Mouse (Mus musculus) 3T3-L1 (cell line): Measurements from ENCODE around the gene Pik3ca.

Source experiments
- DNase-seq: peaks from one replicate; pipeline ENCODE4 v3.0.0-alpha.2; 2015; ENCODE audit warnings: low read depth, low spot score

Gene Pik3ca

DNA sequence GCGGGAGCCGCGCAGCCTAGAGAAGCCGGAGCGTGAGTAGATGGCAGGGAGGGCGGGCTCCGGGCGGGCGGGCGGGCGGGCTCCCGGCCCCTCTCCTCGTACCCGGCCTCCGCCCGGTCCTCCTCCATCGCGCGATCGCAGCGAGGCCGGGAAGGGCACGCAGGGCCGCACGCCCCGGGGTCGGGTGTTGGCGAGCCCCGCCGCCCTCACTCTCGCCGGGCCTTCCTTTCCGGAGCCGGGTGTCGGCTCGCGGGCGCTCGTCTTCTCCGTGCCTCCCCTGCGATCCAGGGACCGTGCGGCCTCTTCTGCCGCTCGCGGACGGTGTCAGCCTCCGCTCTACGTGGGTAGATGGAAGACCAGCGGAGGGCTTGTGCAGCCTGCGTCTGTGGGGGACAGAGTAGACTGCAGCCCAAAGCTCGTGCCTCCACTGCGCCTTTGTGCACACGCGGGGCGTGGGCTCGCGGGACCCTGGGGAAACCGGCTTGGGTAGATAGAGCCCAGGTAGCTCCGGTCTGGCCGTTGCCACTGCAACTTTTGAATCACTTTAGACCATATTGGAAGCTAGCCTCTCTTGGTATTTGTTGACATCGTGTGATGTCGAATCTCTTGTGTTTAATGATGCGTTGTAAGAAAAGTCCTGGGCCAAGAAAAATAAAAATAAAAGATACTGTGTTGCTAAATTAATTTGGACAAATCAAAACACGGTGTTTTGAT lies at the start of gene Pik3ca:
TSS of gene Pik3ca (plus strand) at position 211 of the 714 bp plus-strand sequence.
- DNase-seq, result peak; percentile 53

DNA sequence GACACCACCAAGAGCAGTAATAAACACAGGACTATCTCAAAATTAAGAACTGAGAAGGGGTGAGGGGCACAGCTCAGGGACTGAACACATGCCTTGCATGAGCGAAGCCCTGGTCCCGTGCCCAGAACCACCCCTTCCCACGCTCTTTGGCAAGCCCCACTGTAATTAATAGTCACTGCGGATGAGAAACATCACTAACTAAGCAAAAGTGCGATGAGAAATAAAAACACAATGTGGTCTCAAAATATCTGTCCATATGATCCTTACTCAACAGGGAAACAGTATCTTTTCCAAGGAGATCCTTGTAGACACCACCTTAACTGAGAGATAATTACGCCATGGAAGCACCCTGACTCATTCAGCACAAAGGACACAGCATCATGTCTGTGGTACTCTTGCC lies 49.6 kb upstream of the Pik3ca start:
- no peak for DNase-seq

DNA sequence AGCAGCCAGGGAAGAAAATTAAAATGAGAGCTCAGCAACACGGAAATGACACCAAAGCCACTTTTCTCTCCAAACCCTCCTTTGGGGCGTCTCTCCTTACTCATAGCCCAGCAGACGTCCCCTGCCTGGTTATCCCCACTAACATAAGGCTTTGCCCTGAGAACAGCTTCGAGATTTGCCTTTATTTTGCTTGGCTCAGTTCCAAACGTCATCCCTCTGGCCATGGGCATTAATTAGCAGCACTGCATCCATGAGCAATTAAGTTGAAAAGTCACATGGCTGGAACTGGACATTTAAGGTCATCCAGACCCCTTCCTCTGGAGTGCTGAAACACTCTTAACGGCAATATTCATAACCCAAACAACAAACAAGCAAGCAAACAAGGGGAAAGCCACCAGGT lies 36.2 kb upstream of the Pik3ca start:
- no peak for DNase-seq

DNA sequence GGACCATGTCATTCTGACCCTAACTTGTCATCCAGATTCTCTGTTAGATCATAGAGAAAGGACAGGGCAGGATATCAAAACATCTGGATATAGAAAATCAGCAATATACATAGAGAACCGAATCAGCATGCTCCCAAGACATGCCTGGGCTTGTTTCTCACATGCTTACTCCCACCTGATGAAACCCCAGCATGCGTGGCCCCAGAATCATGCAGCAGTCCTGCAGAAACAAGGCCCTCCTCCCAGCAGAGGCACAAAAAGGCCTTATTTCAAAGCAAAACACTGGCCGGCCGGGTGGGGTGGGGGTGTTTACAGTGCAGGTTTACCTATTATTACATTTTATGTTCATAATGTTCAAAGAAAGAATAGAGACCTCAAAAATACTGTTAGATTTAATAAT lies 33.3 kb upstream of the Pik3ca start:
- peak; percentile 79 for DNase-seq

DNA sequence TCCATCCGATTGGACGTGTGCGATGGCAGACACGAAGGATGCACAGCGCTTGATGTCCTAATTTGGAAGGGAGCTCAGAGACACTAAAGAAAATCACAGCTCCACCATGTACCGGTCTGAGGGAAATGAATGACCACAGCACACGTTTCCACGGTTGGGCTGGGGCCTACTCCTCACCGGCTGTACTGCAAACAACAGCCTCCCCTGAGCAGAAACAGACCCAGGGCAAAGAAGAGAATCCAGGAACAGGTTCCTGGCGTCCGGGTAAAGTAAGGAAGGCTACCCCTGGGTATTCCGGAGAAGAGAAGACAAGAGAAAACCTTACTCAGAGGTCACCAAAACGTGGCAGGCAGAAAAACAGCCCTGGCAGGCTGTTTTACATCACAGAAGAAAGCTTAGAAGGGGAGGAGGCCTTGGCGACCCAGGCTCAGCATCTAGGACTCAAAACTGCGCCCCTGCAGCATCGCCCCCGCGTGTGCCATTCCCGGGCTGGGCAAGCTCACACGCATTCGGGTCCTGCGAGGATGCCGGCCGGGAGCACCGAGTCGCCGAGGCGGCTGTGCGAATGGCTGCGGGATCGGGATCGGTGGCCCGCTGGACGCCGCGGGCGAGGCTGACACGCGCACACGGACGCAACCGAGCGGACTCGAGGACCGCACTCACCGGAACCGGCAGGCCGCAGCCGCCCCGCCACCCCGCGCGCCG lies 32.5 kb upstream of the Pik3ca start:
- DNase-seq, result peak; percentile 61

DNA sequence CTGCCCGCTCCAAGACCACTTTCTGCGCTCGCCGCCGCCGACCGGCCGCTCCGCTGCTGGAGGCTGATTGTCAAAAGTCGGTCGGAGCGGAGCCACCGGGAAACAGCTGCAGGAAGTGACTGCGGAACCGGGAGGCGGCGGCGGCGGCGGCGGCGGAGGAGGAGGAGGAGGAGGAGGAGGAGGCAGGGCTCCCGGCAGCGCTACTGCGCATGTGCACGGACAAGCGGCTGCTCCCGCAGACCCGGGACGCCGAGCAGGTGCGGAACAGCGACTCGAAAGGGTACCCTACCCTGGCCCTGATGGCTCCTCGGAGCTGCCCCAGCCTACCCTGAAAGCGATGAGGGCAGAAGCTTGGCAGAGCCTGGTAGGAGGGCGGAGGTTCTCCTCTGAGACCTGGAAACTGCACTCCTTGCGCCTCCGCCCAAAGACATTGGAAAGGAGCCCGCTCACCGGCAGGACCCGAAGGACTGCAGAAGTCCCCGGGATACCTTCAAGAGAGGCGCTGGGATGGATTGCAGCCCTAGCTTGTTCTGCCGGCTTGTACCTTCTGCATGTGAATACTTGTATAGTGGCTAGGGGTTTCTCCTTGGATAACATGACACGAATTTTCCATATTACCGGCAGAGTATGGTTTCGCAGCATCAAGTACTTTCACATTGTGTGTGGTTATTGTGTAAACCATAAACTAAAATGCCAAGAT lies 31.8 kb upstream of the Pik3ca start, which contains the start of gene Zmat3:
TSS of gene Zmat3 (minus strand) at position 469 of the 700 bp plus-strand sequence.
- peak; percentile 65 for DNase-seq

DNA sequence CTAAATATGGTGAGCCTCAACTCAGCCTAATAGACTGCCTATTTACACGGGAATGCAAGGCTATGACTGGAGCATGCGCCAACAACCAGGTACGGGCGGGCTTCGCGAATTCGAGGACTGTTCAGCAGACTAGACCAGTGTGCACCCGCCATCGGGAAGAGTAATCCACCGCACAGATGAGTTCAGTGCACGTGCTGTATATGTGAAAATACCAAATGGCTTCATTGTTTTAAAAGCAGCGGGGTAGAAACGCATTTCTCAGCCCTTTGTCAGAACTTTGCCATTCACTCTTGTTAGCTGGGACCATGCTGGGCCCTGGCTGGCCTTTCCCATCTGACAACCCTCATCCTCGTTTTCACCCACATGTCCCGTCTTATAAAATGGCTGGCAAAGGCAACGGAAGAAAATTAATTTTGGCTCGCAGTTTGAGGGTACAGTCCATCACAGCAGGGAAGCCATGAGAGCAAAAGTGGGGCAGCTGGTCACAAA lies 31.2 kb upstream of the Pik3ca start:
- no peak for DNase-seq

DNA sequence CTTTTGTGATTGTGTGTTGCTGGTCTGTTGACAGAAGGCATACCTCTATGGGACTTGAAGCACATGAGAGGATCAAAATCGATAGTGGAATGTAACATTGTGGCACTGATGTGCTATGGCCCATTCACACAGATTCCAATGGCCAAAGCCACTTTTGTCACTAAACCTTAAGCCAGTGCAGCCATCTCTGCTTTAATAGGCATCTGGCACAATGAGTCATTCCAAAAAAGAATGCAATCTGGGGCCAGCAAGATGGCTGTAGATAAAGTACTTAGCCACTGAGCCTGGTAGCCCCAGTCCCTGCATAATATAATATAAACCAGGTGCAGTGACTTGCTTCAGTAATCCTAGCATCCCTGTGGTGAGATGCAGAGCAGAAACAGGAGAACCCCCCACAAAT lies 30.0 kb upstream of the Pik3ca start:
- peak; percentile 75 for DNase-seq

DNA sequence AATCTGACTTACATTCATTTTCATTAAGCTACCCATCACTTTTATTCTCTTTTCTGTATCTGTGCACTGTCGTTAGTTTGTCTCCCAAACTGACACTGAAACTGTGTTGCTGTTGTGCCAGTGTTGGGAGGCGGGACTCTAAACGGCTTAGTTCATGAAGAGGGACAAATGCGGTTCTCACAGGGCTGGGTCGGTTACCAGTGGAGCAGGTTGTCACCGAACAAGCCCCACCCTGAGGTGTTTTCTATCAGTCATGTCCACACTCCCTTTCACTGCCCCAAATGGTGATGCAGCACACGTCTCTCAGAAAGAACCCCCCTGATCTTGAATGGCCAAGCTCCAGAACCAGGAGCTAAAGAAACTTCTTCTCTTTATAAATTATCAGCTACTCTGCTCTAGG lies 25.5 kb upstream of the Pik3ca start:
- DNase-seq, result no peak

DNA sequence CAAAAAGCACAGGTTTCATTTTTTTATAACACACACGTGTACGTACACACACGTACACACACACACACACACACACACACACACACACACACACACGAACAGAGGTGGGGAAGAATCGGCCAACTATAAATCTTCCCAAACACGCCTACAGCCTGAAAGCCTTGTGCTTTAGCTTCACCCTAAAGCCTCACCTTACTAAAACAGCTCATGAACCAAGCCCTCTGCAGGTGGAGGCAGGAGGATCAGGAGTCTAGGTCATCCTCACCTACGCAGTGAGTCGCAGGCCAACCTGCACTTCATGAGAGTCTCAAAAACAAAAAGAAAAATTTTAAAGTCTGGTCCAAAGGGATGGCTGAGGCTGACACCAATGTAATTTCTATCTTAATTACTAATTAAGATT lies 25.0 kb upstream of the Pik3ca start:
- DNase-seq, result no peak

DNA sequence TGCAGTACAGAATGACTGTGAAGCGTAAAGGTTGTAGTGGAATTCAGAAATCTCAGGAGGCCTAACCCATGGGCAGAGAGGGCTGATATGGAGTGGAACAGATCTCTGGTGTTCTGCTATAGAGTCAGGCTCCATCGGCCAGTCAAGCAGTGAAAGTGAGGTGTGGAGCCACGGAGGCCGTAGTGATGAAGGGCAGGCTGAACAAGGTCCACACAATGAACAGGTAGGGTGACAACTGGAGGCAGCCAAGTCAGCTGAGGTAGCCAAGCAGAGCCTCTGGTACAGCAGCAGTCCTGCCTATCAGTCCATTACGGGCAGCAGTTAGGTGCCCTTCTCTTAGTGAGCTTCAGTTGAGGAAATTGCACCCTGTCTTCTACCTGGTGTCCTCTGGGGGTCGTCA lies 24.2 kb upstream of the Pik3ca start:
- DNase-seq, result no peak

DNA sequence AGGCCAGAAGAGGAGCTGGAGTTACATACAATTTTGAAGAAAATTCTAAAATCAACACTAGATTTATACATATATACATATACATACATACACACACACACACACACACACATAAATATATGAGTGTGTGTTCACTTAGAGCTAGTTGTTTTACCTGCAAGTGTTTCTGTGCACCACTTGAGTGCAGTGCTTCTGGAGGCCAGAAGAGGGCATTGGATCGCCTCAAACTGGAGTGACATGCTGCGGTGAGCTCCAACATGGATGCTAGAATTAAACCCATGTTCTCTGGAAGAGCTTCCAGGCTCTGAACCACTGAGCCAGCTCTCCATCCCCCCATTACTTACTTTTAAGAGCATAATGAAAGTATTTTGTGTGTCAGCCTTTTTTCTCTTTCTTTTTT lies 17.6 kb upstream of the Pik3ca start:
- peak; percentile 51 for DNase-seq

DNA sequence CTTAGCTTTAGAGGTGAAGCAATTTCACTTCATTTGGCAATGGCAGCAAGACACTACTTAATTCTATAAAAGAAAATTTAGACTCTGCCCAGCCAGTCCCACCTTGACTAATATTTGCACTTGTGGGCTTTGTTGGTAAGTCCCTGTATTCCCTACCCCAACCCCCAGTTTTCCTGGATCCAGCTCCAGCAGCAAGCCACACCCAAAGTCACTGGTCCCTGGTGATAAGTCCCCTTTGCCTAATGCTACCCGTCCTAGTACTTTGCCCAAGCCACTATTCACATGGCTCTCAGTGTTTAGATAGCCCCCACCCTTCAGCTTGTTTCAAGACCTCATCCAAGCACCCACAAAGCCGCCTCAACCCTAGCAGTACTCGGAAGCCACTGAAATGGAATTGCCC lies 15.9 kb upstream of the Pik3ca start:
- DNase-seq, result no peak

DNA sequence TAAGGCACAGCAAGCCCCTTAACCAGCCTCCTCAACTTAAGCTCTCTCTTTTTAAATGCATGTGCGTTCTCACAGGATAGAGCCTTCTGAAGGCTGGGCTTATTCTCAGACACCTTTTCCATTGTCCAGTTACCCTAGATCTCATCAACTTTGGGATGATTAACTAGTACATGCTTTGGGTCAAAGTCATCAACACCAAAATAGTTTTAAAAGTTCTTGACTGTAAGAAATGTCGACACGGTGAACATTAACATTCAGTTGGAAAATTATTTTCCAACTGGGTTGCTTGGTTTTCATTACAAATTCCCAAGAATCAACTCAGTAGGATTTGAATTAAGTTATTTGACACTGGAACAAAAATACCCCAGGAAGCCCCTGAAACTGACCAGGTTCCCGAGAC lies 4.6 kb upstream of the Pik3ca start:
- no peak for DNase-seq

DNA sequence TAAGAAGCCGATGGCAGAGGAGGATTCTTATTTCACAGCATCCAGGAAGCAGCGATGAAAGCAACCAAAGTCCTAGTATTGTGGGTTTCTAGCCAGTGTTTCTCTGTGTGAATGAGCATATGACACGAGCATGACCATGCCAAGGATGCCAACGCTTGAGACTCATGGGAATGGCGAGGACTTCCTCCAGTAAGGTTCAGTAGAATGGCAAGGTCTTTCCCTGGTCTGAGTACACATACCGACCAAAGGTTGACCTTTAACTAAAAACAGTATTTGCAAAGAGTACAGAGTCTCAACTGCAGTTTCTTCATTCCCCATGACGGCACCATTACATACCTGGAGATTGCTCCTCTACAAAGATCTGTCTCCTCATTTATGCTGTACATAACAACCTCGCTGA lies 3.5 kb upstream of the Pik3ca start:
- DNase-seq, result no peak

DNA sequence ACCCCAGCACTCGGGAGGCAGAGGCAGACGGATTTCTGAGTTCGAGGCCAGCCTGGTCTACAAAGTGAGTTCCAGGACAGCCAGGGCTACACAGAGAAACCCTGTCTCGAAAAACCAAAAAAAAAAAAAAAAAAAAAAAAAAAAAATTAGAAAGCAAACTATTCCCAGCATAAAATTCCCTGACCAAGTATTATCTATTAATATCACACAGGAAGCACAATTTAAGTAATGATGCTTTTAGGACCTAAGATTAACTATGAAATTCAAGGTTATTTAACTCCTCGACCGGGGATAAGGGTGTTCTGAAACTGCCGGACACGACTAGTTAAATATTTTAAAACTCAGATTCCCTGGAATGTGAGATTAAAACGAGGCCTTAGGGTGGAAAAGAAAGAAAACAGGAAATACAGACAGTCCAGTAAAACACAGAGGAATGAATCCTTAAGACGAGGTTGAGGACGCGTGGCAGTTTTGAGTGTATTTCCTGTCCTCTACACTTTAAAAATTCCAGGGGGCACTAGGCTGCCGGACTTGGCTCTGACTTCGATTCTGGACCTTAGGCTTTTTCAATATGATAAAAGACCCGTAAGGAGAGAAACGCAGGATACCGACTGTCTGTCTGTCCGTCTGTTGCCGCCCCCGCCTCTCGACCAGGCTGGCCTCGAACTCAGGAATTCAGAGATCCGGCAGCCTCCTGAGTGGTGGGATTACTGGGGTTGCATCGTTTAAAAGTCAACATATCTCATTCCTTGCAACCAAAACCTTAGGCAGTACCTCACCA lies 1.5 kb upstream of the Pik3ca start:
- DNase-seq, result peak; percentile 77

DNA sequence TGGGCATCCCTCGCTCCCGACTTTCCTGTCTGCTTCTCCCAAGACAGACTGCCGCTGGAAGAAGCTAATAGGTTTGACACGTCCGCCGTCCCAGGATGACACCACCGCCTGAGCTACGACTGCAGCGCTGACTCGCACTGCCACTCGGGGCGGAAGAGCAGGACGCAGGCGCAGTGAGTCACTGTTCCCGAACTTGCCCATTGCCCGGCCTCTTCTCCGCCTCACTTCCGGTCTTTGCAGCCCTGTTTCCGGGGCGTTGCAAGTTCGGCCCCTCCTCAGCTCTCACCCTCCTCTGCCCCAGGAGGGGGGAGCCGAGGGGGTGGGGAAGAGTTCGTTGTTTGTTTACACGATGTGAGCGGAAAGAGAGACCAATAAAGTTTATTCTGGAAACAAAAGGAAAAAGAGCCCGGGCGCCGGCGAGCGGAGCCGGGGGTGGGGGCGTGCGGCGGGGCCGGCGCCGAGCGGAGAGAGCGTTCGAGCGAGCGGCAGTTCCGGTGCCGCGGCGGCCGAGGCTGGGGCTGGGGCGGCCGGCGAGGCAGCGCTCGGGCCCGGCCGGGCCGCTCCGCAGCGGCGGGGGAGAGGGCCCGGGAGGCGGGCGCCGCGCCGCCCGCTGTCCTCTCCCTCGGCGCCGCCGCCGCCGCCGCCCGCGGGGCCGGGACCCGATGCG lies 544 bp upstream of the Pik3ca start:
- DNase-seq, result peak; percentile 100

DNA sequence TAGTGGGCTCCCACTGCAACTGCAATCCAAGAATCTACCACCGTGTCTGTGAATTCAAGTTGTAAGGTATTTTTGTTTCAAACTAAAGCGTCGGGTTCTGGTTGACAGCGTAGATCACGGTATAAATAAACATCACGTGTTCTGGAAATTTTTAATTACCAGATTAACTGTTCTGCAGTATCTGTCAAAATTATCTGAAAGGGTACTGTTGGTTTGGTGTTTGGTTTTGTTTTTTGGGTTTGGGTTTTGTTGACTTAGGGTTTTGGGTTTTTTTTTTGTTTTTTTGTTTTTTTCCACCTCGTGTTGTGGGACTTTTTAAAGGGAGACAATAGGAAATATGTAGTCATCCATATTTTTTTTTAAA lies 686 bp downstream of the Pik3ca start:
- DNase-seq, result peak; percentile 44

DNA sequence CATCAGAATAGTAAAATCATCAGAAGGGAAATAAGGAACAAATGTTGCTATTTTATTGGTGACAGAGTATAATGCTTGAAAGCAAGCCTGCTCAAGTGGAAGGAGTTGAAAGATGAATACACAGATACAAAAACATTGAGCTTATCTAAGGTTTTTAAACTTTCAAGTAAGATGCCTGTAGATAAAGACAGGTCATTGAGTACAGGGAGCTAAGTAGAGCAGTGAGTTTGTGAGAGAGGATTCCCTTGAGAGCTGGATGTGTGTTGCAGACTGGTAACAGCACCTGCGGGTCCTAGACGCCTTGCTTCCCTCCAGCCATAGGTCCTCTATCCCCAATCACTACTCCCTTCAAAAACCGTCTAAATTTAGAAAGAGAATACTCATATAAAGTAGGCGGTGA lies 1.2 kb downstream of the Pik3ca start:
- no peak for DNase-seq

DNA sequence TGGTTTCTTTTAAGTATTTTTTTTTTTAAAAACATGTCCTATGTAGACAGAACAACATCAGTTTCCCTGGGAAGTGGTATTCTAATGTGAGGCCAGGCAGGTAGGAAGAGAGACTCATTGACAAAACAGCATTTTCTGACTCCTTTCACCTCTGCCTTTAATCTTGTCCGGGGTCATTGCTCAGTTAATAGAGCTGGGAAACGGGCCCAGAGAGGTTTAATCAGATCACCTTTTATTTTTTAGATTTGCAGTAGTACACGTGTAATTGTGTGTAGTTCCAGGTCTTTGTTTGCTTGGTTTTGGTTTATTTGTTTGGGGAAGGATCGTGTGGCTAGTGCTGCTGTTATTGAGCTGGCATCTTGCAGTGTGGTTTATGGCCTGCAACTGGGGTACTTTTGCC lies 1.9 kb downstream of the Pik3ca start:
- no peak for DNase-seq

DNA sequence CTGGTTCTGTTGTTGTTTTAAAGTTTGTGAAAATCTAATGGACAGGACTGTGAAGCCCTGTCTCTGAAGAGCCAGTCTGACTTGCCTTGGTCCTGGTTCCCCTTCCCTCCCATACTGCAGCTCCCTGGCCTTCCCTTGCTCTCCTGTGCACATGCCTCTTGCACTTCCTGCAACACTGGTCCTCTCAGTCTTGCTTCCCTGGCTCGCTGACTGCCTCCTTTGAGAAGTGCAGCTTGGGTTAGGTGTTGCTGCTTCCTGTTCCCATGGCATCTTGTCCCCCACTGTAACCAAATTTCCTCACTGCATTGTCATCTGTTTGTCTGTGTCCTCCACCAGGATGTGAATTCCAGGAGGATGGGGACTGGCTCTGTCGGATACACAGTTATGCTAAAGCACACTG lies 2.5 kb downstream of the Pik3ca start:
- no peak for DNase-seq
